Mouse (Mus musculus) left cerebral cortex, postnatal 36 days (tissue): ENCODE results near the gene Med9. TPM values are rescaled to one million over a fixed set of nuclear protein-coding genes. Genes with fewer than 3 reads are reported as not detected.
A peak's percentile ranks its signal among the peaks of the same experiment; 100 is the strongest.
"Not testable (repeated sequence)": the region's sequence is repeated elsewhere in the genome, so short reads cannot be mapped to it uniquely, and the experiment has no call there.

Source experiments
- DNase-seq, 2 experiments: peaks; one replicate each; pipeline ENCODE4 v3.0.0; 2021 to 2022; ENCODE audit warnings: low spot score in 2 of 2, mixed read lengths in 1 of 2
- intact Hi-C: fragments of 180-260 bp; cut with DNase I; formaldehyde crosslinking; loops from one replicate; pipeline ENCODE4 v1.15.1; 2025
- total RNA-seq, 2 experiments: library from RNA; stranded (reverse); gene quantifications; 2 replicates each; pipeline ENCODE4 v1.2.3; 2021

Med9 gene
- total RNA-seq, 2 experiments from 2014 or later, result 37.4 to 46.0 TPM

DNA sequence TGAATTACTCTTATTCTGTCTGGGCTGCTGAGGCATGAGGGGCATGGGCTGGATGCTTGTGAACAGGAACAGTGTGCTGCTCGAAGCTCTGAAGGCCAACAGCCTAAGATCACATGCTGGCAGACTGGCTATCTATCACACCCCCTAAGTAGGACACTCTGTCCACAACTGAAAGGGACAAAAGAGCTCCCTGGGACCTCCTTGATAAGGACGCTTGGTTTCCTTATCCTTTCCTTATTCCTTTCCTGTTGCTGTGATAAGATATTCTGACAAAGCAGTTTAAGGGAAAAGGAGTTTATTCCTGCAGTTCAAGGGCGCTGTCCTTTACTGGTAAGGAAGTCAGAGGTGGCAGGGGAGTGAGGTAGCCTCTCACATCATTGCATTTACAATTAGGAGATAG, 7.4 kb upstream of the Med9 start:
- DNase-seq, result no peak
- intact Hi-C loops, result no loop called here

DNA sequence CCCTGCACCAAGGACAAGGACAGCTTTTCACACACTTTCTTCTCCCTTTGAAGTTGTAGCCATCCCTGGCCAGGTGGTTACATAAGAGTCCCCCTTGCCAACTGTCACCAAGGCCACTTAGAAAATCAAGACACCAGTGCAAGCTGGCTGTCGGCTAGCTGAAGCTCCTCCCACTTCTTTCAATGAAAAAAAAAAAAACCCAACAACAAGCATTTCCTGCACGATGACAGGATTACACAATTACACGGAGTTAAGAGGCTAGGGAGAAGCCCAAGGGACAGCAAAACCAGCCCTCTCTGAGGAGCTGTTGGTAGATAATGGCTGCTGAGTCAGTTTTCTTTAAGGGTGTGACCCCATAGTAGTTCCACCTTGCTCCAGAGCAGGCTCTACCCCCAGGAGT, 6.6 kb upstream of the Med9 start:
- intact Hi-C loops, result no loop called here

DNA sequence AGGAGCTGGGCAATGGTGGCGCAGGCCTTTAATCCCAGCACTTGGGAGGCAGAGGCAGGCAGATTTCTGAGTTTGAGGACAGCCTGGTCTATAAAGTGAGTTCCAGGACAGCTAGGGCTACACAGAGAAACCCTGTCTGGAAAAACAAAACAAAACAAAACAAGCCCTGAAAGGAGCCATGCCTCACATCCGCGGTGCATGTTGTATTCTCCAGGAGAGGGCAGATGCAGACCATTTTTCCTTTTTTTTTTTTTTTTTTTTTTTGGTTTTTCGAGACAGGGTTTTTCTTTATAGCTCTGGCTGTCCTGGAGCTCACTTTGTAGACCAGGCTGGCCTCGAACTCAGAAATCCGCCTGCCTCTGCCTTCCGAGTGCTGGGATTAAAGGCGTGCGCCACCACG, 3.2 kb upstream of the Med9 start:
- DNase-seq, intact Hi-C loops: not testable (repeated sequence)

More for the DNA sequence above, 6.6 kb upstream of the Med9 start:
- DNase-seq, result no peak

DNA sequence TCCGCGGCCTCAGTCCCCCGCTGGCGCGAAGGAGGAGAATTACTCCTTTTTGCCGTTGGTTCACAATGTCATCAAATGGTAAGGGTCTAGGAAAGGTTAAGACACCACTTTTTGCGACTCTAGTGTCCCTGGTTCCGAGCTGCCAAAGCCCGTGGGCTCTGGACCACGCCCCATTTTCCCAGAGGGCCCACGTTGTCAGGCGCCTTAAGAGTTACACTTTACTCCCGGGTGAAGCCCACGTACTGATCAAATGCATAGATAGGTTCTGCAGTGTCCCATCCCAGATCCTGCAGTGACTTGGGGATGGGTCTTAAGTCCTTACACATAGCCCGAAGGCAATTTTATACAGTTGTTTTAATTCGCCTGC, 378 bp downstream of the Med9 start:
- intact Hi-C loops, result loop anchor here (2.0 kb wide), 1 partner anchor 16 kb away; the partner anchor contains the start of gene Rasd1
- DNase-seq, result no peak

DNA sequence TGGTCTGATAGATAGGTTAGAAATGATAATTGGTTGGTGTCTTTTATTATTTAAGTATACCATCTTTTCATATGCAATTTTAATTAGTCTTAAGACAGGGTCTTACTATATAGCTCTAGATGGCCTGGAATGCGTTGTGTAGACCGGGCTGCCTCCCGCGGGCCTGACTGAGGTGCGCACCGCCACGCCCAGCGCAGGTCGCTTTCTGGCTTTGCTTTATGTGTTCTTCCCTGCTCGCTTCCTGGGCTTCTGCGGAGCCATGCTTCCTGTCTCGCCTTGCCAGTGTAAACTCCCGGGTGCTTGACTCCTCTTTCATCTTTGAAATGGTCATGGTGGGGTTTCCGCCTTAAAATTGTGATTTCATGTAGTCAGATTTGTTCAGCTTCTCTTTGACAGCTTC, 4.9 kb downstream of the Med9 start:
- DNase-seq, result no peak
- intact Hi-C loops, result no loop called here

DNA sequence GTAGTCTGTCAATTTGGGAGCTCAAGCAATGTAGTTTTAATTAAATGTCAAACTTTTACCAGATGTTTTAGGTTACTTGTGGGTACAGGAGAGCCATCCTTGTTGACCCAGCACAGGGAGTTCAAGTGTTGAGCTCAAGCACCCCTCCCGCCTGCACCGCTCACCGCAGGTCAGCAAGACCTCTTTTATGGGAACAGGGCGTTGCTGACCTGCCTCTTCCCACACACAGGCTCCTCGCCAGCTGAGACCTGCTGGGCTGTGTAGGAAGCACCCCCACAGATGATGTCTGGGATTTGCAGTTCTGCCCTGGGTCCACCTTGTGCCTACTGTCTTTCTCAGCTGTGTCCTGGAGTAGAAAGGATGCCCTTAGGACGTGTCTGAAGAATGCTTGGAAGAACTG, 8.7 kb downstream of the Med9 start:
- no peak for DNase-seq
- intact Hi-C loops, result no loop called here

DNA sequence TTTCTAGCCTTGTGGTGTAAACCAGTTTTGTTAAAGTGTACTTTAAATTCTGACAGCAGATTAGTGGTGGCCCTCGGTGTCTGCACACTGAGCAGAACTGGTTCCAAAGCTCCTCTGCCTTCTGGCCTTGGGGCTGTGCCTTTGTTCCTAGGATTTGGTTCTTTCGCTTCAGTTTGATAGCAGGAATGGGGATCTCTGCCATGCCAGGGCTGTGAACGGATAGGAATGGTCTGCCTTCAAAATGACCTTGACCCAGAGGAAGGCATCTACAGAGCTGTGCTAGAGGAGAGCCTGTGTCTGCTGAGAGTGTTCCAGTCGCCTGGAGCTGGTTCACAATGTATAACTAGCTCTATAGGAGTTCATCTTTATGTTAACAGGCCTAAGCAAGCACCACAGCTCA, 11.4 kb downstream of the Med9 start:
- no peak for DNase-seq
- intact Hi-C loops, result no loop called here

DNA sequence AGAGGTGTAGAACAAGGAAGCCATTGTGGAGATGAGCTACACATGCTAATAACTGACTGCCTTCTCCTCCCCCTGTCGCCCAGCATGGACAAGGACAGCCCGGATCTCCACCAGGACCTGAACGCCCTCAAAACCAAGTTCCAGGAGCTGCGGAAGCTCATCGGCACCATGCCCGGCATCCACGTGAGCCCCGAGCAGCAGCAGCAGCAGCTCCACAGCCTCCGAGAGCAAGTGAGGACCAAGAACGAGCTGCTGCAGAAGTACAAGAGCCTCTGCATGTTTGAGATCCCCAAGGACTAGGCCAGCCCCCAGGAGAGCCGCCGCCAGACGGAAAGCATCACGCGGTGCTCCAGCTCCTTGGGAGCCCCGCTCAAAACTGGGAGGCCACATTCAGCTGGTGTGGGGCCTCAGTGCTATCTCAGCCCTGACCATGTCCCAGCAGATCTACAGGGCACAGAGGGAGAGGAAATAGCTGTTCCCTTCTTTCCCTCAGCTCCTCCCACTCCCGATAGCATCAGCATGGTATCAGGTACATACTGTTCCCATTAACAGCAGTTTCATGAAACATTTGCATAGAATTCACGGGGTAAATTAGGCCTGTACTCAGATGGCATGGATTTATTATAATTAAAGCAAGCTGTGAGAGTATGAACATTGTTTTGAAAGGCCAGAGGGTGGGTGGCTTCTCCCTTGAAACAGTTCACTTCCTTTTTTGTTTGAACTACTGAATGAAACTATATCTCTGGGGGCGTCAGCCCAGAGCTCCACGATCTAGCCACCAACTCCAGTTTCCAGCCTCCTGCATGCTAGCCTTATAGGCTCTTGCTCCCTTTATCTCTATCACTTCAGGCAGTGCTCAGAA, 12.7 kb downstream of the Med9 start:
- intact Hi-C loops, result loop anchor here (5.0 to 10.0 kb wide), 2 partner anchors 117 to 454 kb away; partner anchors contain the start of genes Atpaf2 and Gid4
- no peak for DNase-seq

DNA sequence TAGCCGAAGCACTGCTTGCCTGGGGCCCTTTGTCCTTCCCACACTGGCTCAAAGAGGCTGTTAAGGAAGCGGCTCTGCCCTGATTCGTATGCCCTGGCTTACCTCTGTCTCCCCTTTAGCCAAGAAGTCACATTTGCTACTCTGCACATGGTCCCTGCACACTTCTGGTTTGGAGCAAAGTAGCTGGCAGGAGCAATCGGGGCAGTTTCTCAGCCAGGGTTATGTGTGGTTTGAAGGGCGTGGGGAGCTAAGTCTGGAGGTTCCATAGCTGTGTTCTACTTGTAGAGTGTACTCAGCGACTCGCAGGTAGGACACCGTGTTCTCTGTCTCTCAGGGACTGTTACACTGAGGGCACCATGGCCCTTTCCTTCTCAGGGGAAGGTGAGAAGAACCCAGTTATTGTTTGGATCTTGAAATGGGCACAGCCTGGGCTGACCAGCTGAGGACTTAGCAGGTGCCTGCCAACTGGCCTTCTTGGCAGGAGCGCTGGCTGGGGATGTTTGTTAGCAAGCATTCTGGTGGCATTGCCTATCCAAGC, 13.4 kb downstream of the Med9 start:
- DNase-seq, result no peak
- intact Hi-C loops, result loop anchor here (5.0 to 10.0 kb wide), 2 partner anchors 116 to 453 kb away; partner anchors contain the start of genes Atpaf2 and Gid4

DNA sequence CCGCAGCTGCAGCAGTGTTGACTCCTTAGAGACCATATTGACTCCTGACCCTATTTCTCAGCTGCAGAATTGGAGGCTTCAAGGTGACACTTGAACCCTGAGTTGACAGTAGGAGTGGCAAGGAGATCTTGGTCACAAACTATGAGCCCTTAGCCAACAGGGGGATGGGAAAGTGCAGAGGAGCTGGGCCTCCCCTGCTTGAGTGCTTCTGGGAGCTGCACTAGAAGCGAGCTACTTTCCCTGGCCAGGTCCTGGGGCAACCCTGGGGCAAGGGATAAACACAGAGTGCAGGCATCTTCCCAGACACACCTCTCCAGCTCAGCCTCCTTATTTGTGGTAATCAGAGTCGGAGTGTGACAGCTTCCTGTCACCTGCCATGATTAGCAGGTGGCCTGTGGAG, 14.6 kb downstream of the Med9 start:
- DNase-seq, result no peak
- intact Hi-C loops, result loop anchor here (5.0 to 10.0 kb wide), 2 partner anchors 115 to 452 kb away; partner anchors contain the start of genes Atpaf2 and Gid4

DNA sequence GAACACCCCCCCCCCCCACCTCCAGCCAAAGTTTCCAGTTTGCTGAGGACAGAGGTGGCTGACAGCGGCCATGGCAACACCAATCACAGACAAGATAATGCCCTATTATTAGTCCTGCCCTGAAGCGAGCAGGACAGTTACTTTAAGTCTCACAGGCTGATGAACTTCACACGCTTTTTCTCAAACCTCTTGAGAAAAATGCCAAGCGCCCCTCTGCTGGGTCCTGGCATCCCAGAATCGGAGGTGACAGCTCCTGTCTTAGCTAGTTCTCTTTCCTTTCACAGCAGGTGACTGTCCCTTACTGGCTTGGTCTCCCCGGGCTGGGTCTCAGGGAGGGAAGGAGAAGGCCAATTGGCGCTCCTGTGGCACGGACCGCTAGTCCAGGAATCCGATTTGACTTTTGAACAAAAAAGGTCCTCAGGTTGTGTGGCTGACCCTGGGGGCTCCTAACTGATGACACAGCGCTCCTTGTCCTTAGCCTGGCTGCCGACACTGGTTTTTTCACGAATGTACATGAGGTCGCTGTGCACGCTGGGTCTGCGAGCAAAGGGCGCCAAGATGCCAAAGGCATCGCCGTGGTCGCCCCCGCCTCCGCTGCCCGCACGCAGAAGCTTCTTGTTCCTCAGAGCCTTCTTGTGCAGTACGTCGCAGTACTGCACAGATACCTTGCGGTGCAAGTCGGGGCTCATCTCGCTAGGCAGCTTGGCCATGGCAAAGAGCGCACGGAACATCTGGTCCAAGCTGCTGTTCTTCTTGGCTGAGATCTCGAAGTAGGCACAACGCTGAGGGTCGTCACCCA, 15.6 kb downstream of the Med9 start:
- intact Hi-C loops, result loop anchor here (2.0 to 10.0 kb wide), 3 partner anchors 15 to 451 kb away; partner anchors contain the start of genes Atpaf2, Gid4 and Med9
- DNase-seq, result no peak

DNA sequence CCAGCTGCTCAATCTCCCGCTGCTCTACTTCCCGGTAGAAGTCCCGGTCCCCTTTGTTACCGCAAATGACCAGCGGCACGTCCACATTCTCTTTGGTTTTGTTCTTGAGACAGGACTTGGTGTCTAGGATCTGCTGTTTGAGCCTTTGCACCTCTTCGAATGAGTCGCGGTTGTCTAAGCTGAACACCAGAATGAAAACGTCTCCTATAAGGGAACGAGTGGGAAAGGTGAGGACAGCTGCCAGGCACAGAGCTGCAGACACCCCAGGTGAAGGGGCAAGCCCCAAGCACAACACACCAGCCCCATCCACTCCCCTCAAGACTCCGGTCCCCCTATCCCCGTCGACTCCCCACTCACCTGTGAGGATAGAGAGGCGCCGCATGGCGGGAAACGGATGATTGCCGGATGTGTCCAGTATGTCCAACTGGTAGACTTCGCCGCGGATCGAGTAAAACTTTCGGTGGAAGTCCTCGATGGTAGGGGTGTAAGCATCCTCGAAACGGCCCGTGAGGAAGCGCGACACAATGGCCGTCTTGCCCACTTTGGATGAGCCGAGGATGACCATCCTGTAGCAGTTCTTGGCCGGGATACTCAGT, 16.3 kb downstream of the Med9 start:
- no peak for DNase-seq
- intact Hi-C loops, result loop anchor here (2.0 to 10.0 kb wide), 3 partner anchors 15 to 451 kb away; partner anchors contain the start of genes Atpaf2, Gid4 and Med9

DNA sequence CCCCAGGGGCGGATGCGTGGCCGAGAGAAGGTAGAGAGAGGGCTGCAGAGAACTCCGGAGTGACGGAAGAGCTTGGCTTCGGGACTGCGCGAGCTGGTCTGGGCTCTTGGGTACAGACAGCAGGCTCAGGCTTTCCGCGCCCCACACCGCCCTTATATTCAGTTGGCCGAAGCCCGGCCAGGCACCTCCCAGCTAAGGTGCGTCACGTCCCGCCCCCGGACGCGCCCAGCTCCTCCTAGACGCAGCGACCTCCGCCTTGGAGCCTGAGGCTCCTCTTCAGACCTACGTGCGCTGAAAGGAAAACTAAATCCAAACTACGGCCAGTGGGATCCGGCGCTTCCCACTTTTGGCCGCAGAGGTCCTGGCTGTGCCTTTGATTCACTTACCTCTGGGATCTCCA, 16.8 kb downstream of the Med9 start, which contains the start of gene Rasd1:
Gene Rasd1 (minus strand): TSS at position 127 of the 400 bp plus-strand sequence.
- intact Hi-C loops, result loop anchor here (1.0 to 10.0 kb wide), 5 partner anchors 16 to 450 kb away; partner anchors contain the start of genes Atpaf2, Gid4 and Med9
- peak; percentile 62 to 71 for DNase-seq

DNA sequence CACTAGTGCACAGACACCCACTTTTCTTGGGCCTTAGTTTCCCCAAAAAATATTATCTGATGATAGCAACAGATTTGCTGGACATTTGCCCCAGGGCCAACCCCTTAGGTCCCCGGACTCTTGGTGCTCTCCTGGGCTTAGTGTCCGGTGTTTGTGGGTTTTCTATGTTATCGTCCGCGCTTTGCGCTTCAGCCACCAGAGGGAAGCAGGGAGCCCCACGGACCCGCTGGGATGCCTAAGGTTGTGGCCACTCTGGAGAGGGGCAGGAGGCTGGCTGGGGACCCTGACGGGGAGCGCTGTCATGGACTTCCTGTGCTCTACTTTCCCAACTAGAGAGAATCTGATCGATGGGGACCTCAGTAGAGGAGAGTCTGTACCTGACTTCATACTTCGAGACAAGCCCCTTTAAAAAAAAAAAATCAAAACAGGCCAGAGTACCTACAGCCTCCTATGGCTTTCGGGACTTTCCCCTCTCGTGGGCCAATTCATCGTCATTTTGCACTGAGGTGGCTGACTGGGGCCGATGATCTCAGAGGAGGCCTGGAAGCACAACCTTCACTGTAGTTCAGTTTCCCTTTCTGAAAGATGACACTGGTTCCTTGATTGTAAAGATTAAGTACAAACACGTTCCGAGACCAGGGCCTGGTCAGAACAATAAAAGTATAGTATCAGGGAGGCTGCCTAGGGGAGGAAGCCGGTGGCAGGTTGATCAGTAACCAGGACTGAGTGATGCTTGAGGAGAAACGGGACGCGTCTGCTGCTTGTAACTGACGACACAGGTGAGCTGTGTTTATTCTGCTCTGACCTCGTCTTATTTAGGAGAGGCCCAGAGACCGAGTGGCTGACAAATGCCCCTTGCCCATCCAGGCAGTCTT, 17.5 kb downstream of the Med9 start:
- DNase-seq, result peak; percentile 58 to 74
- intact Hi-C loops, result loop anchor here (1.0 to 10.0 kb wide), 4 partner anchors 17 to 449 kb away; partner anchors contain the start of genes Atpaf2, Gid4 and Med9

DNA sequence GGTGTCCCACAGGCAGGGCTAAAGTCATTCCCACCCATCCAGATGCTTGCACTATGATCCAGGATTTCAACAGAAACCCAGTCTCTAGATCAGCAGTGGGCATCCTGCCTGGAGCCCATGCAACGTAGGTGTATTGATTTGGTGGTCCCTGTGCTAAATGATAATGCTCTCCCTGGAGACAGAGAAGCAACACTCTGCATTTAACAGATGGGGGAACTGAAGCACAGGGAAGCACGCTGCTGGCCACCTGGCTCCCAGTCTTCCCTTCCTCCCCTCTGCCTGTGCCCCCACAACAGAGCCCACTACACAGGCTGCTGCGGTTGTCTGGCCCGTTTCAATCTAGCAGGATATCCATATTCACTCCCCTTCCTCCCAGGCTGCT, 18.1 kb downstream of the Med9 start:
- no peak for DNase-seq
- intact Hi-C loops, result loop anchor here (5.0 to 10.0 kb wide), 2 partner anchors 84 to 449 kb away; partner anchors contain the start of genes Atpaf2 and Gid4

DNA sequence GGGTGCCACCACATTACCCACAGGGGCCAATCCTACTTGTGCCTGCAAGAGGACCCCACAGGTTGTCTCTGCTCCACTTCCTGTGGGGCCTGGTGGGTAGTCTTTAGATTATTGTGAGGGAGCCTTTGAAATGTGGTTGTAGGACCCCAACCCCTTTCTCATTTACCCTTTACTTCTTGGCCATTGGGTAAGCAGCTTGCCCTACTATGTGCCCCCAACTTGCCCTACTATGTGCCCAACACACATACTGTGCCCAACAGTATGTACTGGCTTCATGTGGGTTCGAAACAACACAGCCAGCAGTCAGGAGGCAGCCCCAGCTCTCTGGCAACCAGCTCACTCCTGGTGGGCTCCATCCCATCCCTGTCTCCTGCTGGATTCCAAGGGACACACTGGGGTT, 19.8 kb downstream of the Med9 start:
- intact Hi-C loops, result loop anchor here (5.0 to 10.0 kb wide), 2 partner anchors 85 to 447 kb away; partner anchors contain the start of genes Atpaf2 and Gid4
- DNase-seq, result no peak

DNA sequence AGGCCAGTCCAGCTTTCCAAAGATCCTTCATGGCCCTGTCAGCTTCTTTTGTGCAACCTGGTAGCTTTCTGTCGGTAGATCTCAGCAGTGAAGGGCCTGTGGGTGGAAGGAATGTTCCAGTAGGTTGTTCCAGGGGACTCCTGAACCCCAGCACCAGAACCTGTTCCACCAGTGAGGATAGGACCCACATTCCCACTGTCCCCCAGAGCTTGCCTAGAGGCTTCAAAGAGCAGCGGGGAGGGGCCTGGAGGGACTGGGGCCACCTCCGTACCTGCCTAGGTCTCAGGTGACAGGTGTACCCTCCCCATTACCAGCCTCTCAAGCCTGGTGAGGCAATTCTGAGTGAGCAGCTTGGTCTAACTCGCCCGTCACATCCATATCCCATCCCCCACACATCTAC, 22.8 kb downstream of the Med9 start:
- no peak for DNase-seq
- intact Hi-C loops, result no loop called here

DNA sequence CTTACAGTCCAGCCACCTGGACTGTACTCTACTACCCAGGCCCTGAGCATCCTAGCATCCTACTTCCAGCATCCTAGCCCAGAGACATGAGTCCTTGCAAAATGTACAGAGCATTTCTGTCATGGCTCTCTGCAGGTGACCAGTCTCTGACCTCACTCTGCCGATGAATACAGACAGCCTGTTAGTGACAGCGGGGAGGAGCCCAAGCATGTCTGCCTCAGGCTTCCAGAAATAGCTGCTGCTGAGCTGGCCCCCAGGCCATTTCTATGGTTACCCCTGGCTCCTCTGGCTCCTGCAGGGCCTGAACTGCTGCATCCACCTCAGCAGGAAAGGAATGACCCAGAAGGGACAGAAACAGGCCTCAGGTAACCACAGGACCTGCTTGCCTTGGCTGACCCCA, 23.7 kb downstream of the Med9 start:
- intact Hi-C loops, result no loop called here
- DNase-seq, result no peak
